ENCODE assay signal across 7 mouse cellular contexts in genomic region chr13:100744036-100744744, GRCm38 (mm10). TPM values are rescaled to one million over a fixed set of nuclear protein-coding genes. Genes with fewer than 3 reads are reported as not detected.
DNase-seq lines count a peak whose midpoint lies in the region; ATAC-seq and TF ChIP-seq lines count a peak whose summit lies in the region.

Gene Mrps36, minus strand, starts transcription at chr13:100744659.

- H3K4me2 ChIP-seq in embryonic facial prominence, embryonic 12.5 days (replicated peaks) = peak within 1 kb of the TSS; percentile 60
- H3K4me2 ChIP-seq in limb, embryonic 12.5 days = peak within 1 kb of the TSS; percentile 66
- H3K4me2 ChIP-seq in midbrain, embryonic 15.5 days = peak within 1 kb of the TSS; percentile 59

- ATAC-seq in embryonic facial prominence, embryonic 12.5 days (ENCODE audit: insufficient number of reproducible peaks, insufficient read depth, low FRiP score, low TSS enrichment) = peak; percentile 92
- peak; percentile 95 for ATAC-seq in limb, embryonic 12.5 days (ENCODE audit: insufficient number of reproducible peaks, insufficient read depth, low FRiP score, low TSS enrichment, low read depth)
- ATAC-seq in midbrain, embryonic 15.5 days (replicated peaks) = peak; percentile 98

- TF ChIP-seq POLR2A in kidney, adult 2 months (IDR thresholded peaks at IDR 0.05; ENCODE audit: low read depth, low read length) = peak; percentile 82
- peak; percentile 67 for TF ChIP-seq POLR2A in spleen, adult 2 months (IDR thresholded peaks at IDR 0.05; ENCODE audit: low read depth, low read length)

- peak within 1 kb of the TSS; percentile 65 for H3K9ac ChIP-seq in embryonic facial prominence, embryonic 12.5 days
- H3K9ac ChIP-seq in limb, embryonic 12.5 days (replicated peaks) = peak within 1 kb of the TSS; percentile 73
- H3K9ac ChIP-seq in midbrain, embryonic 15.5 days = peak within 1 kb of the TSS; percentile 85

- peak within 1 kb of the TSS; percentile 94 for H3K27ac ChIP-seq in embryonic facial prominence, embryonic 12.5 days
- H3K27ac ChIP-seq in kidney, adult 2 months (ENCODE audit: insufficient read depth, low read depth, low read length) = peak within 1 kb of the TSS; percentile 98
- H3K27ac ChIP-seq in limb, embryonic 12.5 days = peak within 1 kb of the TSS; percentile 91
- peak within 1 kb of the TSS; percentile 96 for H3K27ac ChIP-seq in midbrain, embryonic 15.5 days
- peak within 1 kb of the TSS; percentile 71 for H3K27ac ChIP-seq in spleen, adult 2 months (ENCODE audit: insufficient read depth, low read length)

- H3K4me1 ChIP-seq in embryonic facial prominence, embryonic 12.5 days = 0 out of 2 replicates have a peak, but pooled peaks cover 5% of the 10 kb centered on the region
- peaks cover 13% of the 10 kb centered on the region for H3K4me1 ChIP-seq in kidney, adult 2 months (ENCODE audit: control insufficient read depth, insufficient read depth, low read length)
- H3K4me1 ChIP-seq in limb, embryonic 12.5 days (replicated peaks) = peaks cover 4% of the 10 kb centered on the region
- H3K4me1 ChIP-seq in midbrain, embryonic 15.5 days = peaks cover 12% of the 10 kb centered on the region
- H3K4me1 ChIP-seq in spleen, adult 2 months (ENCODE audit: control insufficient read depth, insufficient read depth, insufficient read length) = peaks cover 5% of the 10 kb centered on the region; the same call in 1 of the 2 replicates

- DNase-seq in adrenal gland, postnatal 25 days = peak; percentile 94
- DNase-seq in heart, adult 18-20 months = peak; percentile 96
- peak; percentile 98 for DNase-seq in kidney, adult 2 months
- DNase-seq in spleen, adult 2 months (ENCODE audit: low read depth in 1 of 2, low spot score in 2 of 2) = peak; percentile 75 to 94

- H3K27me3 ChIP-seq in embryonic facial prominence, embryonic 12.5 days = no peaks in the 10 kb centered on the region
- no peaks in the 10 kb centered on the region for H3K27me3 ChIP-seq in kidney, adult 2 months (replicated peaks; ENCODE audit: control insufficient read depth, insufficient read depth, low read length)
- no peaks in the 10 kb centered on the region for H3K27me3 ChIP-seq in limb, embryonic 12.5 days
- H3K27me3 ChIP-seq in midbrain, embryonic 15.5 days (replicated peaks) = no peaks in the 10 kb centered on the region
- H3K27me3 ChIP-seq in spleen, adult 2 months (ENCODE audit: control insufficient read depth, insufficient read depth, low read length) = no peaks in the 10 kb centered on the region

- no peak for TF ChIP-seq CTCF in kidney, adult 2 months (conservative IDR thresholded peaks at IDR 0.05; ENCODE audit: insufficient read depth, insufficient read length, low read depth, low read length)
- no peak for TF ChIP-seq CTCF in spleen, adult 2 months (IDR thresholded peaks at IDR 0.05; ENCODE audit: extremely low read depth, insufficient read depth, insufficient read length, insufficient replicate concordance)

- H3K36me3 ChIP-seq in embryonic facial prominence, embryonic 12.5 days = no peaks in the 10 kb centered on the region
- H3K36me3 ChIP-seq in kidney, adult 2 months (ENCODE audit: control insufficient read depth, insufficient read depth, low read length) = no peaks in the 10 kb centered on the region
- peaks cover 5% of the 10 kb centered on the region; the same call in 1 of the 2 replicates for H3K36me3 ChIP-seq in limb, embryonic 12.5 days
- H3K36me3 ChIP-seq in midbrain, embryonic 15.5 days (replicated peaks) = no peaks in the 10 kb centered on the region
- H3K36me3 ChIP-seq in spleen, adult 2 months (ENCODE audit: control insufficient read depth, insufficient read depth, low read length) = no peaks in the 10 kb centered on the region; the same call in 1 of the 2 replicates

- H3K9me3 ChIP-seq in embryonic facial prominence, embryonic 12.5 days = no peaks in the 10 kb centered on the region
- H3K9me3 ChIP-seq in limb, embryonic 12.5 days = no peaks in the 10 kb centered on the region
- H3K9me3 ChIP-seq in midbrain, embryonic 15.5 days = no peaks in the 10 kb centered on the region

- peak within 1 kb of the TSS; percentile 80 for H3K4me3 ChIP-seq in embryonic facial prominence, embryonic 12.5 days
- peak within 1 kb of the TSS; percentile 98 for H3K4me3 ChIP-seq in kidney, adult 2 months (ENCODE audit: insufficient read depth, low read depth, low read length)
- H3K4me3 ChIP-seq in limb, embryonic 12.5 days (replicated peaks) = peak within 1 kb of the TSS; percentile 66
- H3K4me3 ChIP-seq in midbrain, embryonic 15.5 days = peak within 1 kb of the TSS; percentile 69
- peak within 1 kb of the TSS; percentile 69 for H3K4me3 ChIP-seq in spleen, adult 2 months (ENCODE audit: extremely low read depth, insufficient read depth, insufficient read length)

- WGBS in embryonic facial prominence, embryonic 12.5 days = under 1% methylated on average over 52 of the region's 52 CpGs
- WGBS in kidney, adult 2 months = under 1% methylated on average over 52 of the region's 52 CpGs
- WGBS in limb, embryonic 12.5 days = under 1% methylated on average over 52 of the region's 52 CpGs
- WGBS in midbrain, embryonic 15.5 days = under 1% methylated on average over 52 of the region's 52 CpGs
- under 1% methylated on average over 52 of the region's 52 CpGs for WGBS in spleen, adult 2 months

RNA-seq across cellular contexts. Expression of gene Mrps36, which starts in this region (rescaled TPM):
- 116 and 146 TPM in 2 replicates for total RNA-seq in adrenal gland, postnatal 25 days (2021)
- polyA plus RNA-seq in embryonic facial prominence, embryonic 12.5 days (2016; fragmentation: Nextera tagmentation; extraction: Ambion mirVana) = 121 and 124 TPM in 2 replicates
- 100 to 1,000 TPM; 165 to 196 TPM for total RNA-seq in heart, adult 18-20 months (2021)
- polyA plus RNA-seq in kidney, adult 2 months (2012; rRNA removed) = 105 and 131 TPM in 2 replicates
- polyA plus RNA-seq in limb, embryonic 12.5 days (2016; fragmentation: Nextera tagmentation; extraction: Ambion mirVana) = 112 TPM in 2 replicates
- 119 and 125 TPM in 2 replicates for polyA plus RNA-seq in midbrain, embryonic 15.5 days (2015; fragmentation: Nextera tagmentation; extraction: Ambion mirVana)
- 13.0 and 16.7 TPM in 2 replicates for polyA plus RNA-seq in spleen, adult 2 months (2012; rRNA removed)

Comparison
In these comparisons a context has a peak if more than half of its experiments do, and no peak if none do; other contexts are left out.
1. Peak in every context shown above with its lines: DNase-seq, ATAC-seq, H3K4me3 ChIP-seq and H3K27ac ChIP-seq.